Mouse (Mus musculus): ENCODE data around the gene Gm17654. TPM values are rescaled to one million over a fixed set of nuclear protein-coding genes. Genes with fewer than 3 reads are reported as not detected.
"Not testable (repeated sequence)": the region's sequence is repeated elsewhere in the genome, so short reads cannot be mapped to it uniquely, and the experiment has no call there.

The Gm17654 gene
- polyA plus RNA-seq (2014; fragmentation: Nextera tagmentation; extraction: Ambion mirVana), result not detected in 2 replicates

DNA sequence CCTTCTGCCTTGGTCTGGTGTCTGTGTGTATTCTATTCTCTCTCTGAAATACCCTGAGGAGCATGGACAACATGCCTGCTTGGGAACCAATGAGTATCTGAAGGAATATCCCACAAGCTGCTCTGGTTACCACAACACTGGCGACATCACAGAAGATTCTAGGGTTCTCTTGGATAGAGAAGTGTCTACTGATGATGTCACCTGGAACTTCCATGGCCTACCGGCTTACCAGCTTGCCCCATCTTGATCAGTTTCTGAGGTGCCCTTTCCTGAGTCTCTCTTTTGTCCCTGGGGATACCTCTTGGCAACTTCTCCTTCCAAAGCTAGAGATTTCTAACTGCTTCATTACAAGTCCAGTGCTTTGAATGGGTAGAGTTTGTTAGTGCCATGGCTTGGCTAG is at the start of gene Gm17654:
Gm17654 (minus strand) TSS at position 101 of the 400 bp plus-strand sequence.
- H3K4me2 ChIP-seq (replicated peaks; ENCODE audit: low read depth, low read length); H3K4me1 ChIP-seq (ENCODE audit: control insufficient read depth, insufficient read depth, low read length); H3K9ac ChIP-seq (ENCODE audit: low read depth, low read length); H3K9me3 ChIP-seq (ENCODE audit: control insufficient read depth, low read length); H3K27me3 ChIP-seq (ENCODE audit: control insufficient read depth, insufficient read depth, low read length); H3K4me3 ChIP-seq (ENCODE audit: low read length); ATAC-seq (ENCODE audit: low FRiP score, low TSS enrichment); H3K36me3 ChIP-seq (ENCODE audit: control insufficient read depth, insufficient read depth, low read length); H3K27ac ChIP-seq (ENCODE audit: low read depth, low read length): not testable (repeated sequence)
- WGBS, result 71% methylated on average over 1 of the region's 2 CpGs

DNA sequence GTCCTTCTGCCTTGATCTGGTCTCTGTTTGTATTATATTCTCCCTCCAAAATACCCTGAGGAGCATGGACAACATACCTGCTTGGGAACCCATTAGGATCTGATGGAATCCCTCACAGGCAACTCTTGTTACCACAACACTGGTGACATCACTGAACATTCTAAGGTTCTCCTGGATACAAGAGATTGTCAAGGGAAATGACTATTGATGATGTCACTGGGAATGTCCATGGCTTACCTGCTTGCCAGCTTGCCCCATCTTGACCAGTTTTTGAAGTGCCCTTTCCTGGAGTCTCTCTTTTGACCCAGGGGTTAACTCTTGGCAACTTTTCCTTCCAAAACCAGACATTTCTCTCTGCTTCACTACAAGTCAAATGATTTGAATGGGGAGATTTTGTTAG is 29.0 kb upstream of the Gm17654 start, which contains the start of gene Gm10375:
Gm10375 (minus strand) TSS at position 101 of the 400 bp plus-strand sequence.
- H3K36me3 ChIP-seq (ENCODE audit: control insufficient read depth, insufficient read depth, low read length); ATAC-seq (ENCODE audit: low FRiP score, low TSS enrichment); H3K4me3 ChIP-seq (ENCODE audit: low read length); H3K4me2 ChIP-seq (replicated peaks; ENCODE audit: low read depth, low read length); H3K27ac ChIP-seq (ENCODE audit: low read depth, low read length); H3K4me1 ChIP-seq (ENCODE audit: control insufficient read depth, insufficient read depth, low read length); H3K27me3 ChIP-seq (ENCODE audit: control insufficient read depth, insufficient read depth, low read length); H3K9ac ChIP-seq (ENCODE audit: low read depth, low read length); H3K9me3 ChIP-seq (ENCODE audit: control insufficient read depth, low read length): not testable (repeated sequence)

DNA sequence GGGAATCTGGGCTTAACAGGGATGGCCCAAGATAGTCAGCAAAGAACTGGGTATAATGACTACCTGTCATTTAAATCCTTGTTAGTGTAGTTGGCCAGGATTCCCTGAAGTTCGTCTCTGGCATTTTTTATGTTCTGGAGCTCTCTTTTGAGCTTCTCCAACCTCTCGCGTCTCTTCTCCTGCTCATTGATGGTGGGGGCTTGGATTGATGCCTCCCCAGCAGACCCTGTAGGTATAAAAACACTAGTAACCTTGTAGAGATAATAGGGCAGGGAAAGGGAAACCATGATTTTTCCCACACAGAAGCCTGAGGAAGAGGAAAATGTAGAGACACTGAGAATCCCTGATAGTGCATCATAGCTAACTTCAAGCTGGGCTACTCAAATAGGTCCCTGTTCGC is 977 bp downstream of the Gm17654 start:
- WGBS, result 100% methylated on average over 3 of the region's 4 CpGs
- H3K9me3 ChIP-seq (ENCODE audit: control insufficient read depth, low read length); H3K9ac ChIP-seq (ENCODE audit: low read depth, low read length); H3K4me1 ChIP-seq (ENCODE audit: control insufficient read depth, insufficient read depth, low read length); H3K4me2 ChIP-seq (replicated peaks; ENCODE audit: low read depth, low read length); ATAC-seq (ENCODE audit: low FRiP score, low TSS enrichment); H3K36me3 ChIP-seq (ENCODE audit: control insufficient read depth, insufficient read depth, low read length); H3K27me3 ChIP-seq (ENCODE audit: control insufficient read depth, insufficient read depth, low read length); H3K27ac ChIP-seq (ENCODE audit: low read depth, low read length); H3K4me3 ChIP-seq (ENCODE audit: low read length): not testable (repeated sequence)

DNA sequence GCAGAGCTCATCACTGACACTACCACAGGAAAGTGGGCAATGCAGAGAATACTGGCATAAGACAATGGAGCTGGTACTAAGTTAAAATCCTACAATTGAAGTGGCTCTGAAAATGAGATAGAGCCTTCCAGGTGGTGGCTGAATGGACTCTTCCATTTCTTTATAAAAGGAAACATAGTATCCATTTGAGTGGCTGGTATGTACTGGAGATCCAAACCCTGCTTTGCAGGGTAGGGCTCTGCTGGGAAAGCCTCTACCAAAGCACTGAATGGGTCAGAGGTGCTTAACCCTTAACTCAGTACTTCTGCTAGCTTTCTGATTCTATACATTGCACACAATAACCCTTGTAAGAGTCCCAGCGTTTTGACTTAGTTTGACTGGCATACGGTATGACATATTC is 26.7 kb downstream of the Gm17654 start:
- not testable (repeated sequence) for H3K4me3 ChIP-seq (ENCODE audit: low read length); H3K27me3 ChIP-seq (ENCODE audit: control insufficient read depth, insufficient read depth, low read length); H3K9me3 ChIP-seq (ENCODE audit: control insufficient read depth, low read length); H3K4me1 ChIP-seq (ENCODE audit: control insufficient read depth, insufficient read depth, low read length); H3K9ac ChIP-seq (ENCODE audit: low read depth, low read length); H3K27ac ChIP-seq (ENCODE audit: low read depth, low read length); H3K36me3 ChIP-seq (ENCODE audit: control insufficient read depth, insufficient read depth, low read length); H3K4me2 ChIP-seq (replicated peaks; ENCODE audit: low read depth, low read length); ATAC-seq (ENCODE audit: low FRiP score, low TSS enrichment)
- WGBS, result 83% methylated on average over 2 of the region's 2 CpGs

DNA sequence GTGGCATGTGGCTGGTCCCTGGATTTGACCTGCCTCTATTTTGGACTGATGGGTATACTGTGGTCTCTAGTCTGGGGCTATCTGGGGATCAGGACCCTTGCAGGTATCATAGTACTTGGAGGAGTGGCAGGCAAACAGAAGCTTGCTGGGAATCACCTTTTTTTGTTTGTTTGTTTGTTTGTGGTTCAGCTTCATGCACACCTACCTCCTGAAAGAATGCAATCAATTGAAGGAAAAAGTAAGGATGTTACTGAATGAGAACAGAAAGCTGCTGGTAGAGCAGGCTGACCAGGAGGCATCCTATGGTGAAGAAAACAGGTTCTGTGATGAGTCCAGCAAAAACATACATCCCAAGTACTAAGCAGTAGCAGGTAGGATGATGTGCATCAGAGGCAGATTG is 32.7 kb downstream of the Gm17654 start:
- not testable (repeated sequence) for H3K36me3 ChIP-seq (ENCODE audit: control insufficient read depth, insufficient read depth, low read length); ATAC-seq (ENCODE audit: low FRiP score, low TSS enrichment); H3K4me1 ChIP-seq (ENCODE audit: control insufficient read depth, insufficient read depth, low read length); H3K4me2 ChIP-seq (replicated peaks; ENCODE audit: low read depth, low read length); H3K27me3 ChIP-seq (ENCODE audit: control insufficient read depth, insufficient read depth, low read length); H3K27ac ChIP-seq (ENCODE audit: low read depth, low read length); H3K4me3 ChIP-seq (ENCODE audit: low read length); H3K9ac ChIP-seq (ENCODE audit: low read depth, low read length); H3K9me3 ChIP-seq (ENCODE audit: control insufficient read depth, low read length)

DNA sequence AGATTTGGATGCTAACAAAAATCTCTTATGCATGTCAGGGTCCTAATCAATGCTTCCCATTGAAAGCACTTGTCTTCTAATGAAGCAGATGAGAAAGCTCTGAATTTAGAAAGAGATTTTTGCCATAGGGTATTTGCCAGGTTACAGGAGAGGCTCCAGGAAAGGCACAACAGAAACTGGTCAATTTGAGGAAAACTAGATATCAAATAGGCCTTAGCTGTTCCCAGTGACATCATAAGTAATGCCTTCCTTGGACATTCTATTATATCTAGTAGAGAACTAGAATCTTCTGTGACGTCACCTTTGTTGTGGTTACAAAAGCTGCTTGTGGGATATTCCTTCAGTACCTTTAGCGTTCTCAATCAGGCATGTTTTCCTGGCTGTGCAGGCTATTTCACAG is 35.7 kb downstream of the Gm17654 start, which contains the start of gene Gm5799:
Gm5799 (plus strand) TSS at position 301 of the 400 bp plus-strand sequence.
- H3K4me3 ChIP-seq (ENCODE audit: low read length); H3K4me1 ChIP-seq (ENCODE audit: control insufficient read depth, insufficient read depth, low read length); H3K27me3 ChIP-seq (ENCODE audit: control insufficient read depth, insufficient read depth, low read length); H3K9me3 ChIP-seq (ENCODE audit: control insufficient read depth, low read length); H3K36me3 ChIP-seq (ENCODE audit: control insufficient read depth, insufficient read depth, low read length); H3K27ac ChIP-seq (ENCODE audit: low read depth, low read length); H3K4me2 ChIP-seq (replicated peaks; ENCODE audit: low read depth, low read length); H3K9ac ChIP-seq (ENCODE audit: low read depth, low read length); ATAC-seq (ENCODE audit: low FRiP score, low TSS enrichment): not testable (repeated sequence)
- WGBS, result 89% methylated on average over 1 of the region's 2 CpGs

DNA sequence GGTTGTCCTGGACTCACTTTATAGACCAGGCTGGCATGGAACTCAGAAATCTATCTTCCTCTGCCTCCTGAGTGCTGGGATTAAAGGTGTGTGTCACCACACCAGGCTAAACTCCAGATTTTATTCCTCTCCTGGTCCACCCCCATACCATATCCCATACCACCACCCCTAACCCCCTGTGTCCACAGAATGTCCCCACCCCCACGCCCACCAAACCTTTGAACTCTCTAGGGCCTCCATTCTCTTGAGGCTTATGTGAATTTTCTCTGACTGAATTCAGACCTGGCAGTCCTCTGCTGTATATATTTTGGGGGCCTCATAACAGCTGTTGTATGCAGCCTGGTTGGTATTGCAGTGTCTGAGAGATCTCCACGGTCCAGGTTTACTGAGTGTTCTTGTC is 40.8 kb downstream of the Gm17654 start:
- not testable (repeated sequence) for H3K4me1 ChIP-seq (ENCODE audit: control insufficient read depth, insufficient read depth, low read length); H3K9ac ChIP-seq (ENCODE audit: low read depth, low read length); H3K9me3 ChIP-seq (ENCODE audit: control insufficient read depth, low read length); H3K4me3 ChIP-seq (ENCODE audit: low read length); H3K4me2 ChIP-seq (replicated peaks; ENCODE audit: low read depth, low read length); H3K27ac ChIP-seq (ENCODE audit: low read depth, low read length); H3K36me3 ChIP-seq (ENCODE audit: control insufficient read depth, insufficient read depth, low read length); H3K27me3 ChIP-seq (ENCODE audit: control insufficient read depth, insufficient read depth, low read length); ATAC-seq (ENCODE audit: low FRiP score, low TSS enrichment)
- WGBS, result 79% methylated on average over 2 of the region's 2 CpGs

DNA sequence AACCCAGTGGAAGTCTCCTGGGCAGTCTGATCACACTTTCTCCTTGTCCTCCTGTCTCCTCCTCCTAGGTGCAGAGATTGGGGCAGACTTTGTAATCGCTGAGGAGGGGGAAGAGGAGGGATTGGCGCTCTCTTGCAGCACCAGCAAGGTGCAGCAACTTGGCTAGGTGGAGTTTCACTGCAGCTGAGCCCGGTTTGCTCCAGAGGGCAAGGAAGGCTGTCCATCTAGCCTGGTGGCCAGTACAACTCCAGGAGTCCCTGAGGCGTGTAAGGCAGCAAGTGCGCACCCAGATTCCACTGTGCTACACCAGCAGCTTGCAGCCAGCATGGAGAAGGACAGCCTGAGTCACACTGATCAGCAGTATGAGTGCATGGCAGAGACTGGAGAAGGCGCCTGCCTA is 46.6 kb downstream of the Gm17654 start:
- H3K4me1 ChIP-seq (ENCODE audit: control insufficient read depth, insufficient read depth, low read length); H3K36me3 ChIP-seq (ENCODE audit: control insufficient read depth, insufficient read depth, low read length); H3K4me2 ChIP-seq (replicated peaks; ENCODE audit: low read depth, low read length); H3K27me3 ChIP-seq (ENCODE audit: control insufficient read depth, insufficient read depth, low read length); H3K27ac ChIP-seq (ENCODE audit: low read depth, low read length); H3K9me3 ChIP-seq (ENCODE audit: control insufficient read depth, low read length); H3K4me3 ChIP-seq (ENCODE audit: low read length); H3K9ac ChIP-seq (ENCODE audit: low read depth, low read length): not testable (repeated sequence)
- ATAC-seq (ENCODE audit: low FRiP score, low TSS enrichment), result peak; percentile 92
- 42% methylated on average over 5 of the region's 6 CpGs for WGBS

DNA sequence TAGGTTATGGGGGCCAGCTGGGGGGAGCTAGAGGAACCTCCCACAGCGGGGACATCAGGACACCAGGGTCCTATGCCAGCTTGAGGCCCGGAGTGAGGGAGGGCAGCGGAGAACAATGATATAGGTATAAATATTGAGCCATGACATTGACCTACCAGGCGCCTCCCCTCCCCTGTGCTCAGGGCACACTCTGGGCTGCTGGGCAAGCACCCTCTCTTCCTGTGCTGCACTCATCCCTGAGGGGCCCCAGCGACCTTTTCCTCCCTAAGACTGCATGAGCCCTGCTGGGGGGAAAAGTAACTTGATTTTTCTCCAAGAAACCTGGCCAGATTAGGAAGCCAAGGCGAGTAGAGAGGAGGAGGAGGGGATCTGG is 46.9 kb downstream of the Gm17654 start:
- not testable (repeated sequence) for H3K4me2 ChIP-seq (replicated peaks; ENCODE audit: low read depth, low read length); H3K9ac ChIP-seq (ENCODE audit: low read depth, low read length); H3K9me3 ChIP-seq (ENCODE audit: control insufficient read depth, low read length); H3K27ac ChIP-seq (ENCODE audit: low read depth, low read length); H3K4me1 ChIP-seq (ENCODE audit: control insufficient read depth, insufficient read depth, low read length); H3K4me3 ChIP-seq (ENCODE audit: low read length); H3K27me3 ChIP-seq (ENCODE audit: control insufficient read depth, insufficient read depth, low read length); H3K36me3 ChIP-seq (ENCODE audit: control insufficient read depth, insufficient read depth, low read length)
- no CpG with 5 or more reads among the region's 6 CpGs for WGBS
- peak; percentile 66; the same call in 1 of the 2 replicates for ATAC-seq (ENCODE audit: low FRiP score, low TSS enrichment)
